Mouse (Mus musculus): ENCODE data around the gene Snd1.

Gene Snd1

DNA sequence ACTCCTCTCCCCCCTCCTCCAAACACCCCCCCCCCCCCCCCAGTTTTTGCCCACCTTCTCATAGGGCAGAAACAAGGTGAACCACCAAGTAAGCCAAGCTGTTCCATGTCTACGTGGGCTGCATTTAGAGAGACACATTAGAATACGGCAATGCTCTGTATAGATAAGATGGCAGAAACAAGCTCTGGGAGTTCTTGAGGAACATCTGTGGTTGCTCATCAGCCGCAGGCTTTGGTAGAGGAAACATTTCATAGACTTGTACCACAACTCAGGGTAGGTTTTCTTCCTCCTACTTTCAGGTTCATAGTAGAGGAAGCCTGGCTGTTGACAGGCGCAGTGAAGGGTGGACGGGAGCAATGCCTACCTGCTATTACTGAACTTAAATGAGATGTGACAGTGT is 124.2 kb downstream of the Snd1 start:
- no peak for DNase-seq

DNA sequence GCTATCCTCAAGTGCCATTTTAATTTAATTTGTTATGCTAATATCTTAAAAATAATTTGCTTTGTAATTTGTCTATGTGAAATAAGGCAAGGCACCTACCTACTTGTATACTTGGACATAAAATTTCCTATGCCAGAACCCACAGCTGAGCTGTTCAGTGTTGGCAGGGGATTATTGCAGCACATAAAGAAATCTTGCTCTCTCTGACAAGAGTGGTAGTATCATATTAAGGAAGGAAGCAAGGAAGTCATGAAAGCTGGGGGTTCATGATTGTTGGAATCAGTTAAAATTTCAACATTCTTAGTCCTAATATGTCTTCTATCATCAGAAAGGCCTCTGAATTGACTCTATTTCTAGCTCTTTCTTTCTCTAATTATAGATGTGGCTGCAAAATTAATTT is 125.5 kb downstream of the Snd1 start:
- no peak for DNase-seq

DNA sequence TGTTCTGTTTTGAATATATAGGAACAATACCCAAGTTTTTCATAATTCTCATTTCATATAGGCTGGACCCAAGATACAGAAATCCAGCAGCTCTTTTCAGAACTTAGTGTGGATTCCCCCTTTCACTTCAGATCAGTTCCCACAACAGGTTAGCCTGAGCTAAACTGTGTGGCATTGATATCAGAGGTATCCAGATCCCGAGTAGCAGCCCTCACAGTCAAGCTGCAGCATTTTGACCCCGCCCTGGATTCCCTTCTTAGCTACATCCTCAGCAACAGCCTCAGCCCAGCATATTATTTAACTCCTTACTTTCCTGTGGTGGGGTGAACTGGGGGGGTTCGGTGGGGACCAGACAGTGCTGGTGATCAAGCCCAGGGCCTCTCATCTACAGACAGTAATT is 128.5 kb downstream of the Snd1 start:
- DNase-seq: no peak

DNA sequence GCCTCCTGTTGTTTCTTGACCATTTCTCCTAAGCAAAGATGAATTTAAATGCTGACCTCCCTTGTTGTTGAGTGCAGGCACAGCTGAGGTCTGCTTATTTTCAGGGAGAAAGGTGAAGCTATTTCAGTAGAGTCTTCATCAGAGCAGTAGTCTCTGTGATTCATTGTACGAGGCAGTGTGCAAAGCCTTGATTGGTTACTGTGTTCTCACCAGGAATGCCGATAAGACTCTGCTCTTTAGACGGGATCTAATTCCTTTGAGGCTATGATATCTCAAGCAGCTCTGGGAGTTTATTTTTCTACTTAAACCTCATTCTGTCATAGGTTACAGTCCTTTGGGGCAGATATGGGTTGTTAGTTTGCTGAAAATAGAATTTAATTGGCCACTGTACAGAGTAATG is 128.9 kb downstream of the Snd1 start:
- no peak for DNase-seq

DNA sequence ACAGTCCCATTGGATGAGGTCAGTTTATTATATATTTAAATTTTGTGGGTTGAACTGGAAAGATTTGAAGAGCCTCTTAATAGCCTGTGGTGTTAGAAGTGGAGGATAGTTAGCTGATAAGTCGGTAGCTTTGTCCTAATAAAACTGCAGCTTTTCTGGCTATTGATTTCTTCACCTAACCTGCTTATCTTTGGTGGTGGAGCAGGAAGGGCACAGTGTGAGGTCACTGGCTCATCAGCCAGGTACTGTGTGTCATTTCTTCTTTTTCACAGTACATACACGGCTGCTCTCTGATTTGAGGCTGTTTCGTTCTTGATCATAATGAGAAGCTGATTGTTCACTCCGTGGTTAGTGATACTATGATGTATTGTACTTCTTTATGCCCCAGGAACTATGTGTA is 134.4 kb downstream of the Snd1 start:
- DNase-seq: no peak

DNA sequence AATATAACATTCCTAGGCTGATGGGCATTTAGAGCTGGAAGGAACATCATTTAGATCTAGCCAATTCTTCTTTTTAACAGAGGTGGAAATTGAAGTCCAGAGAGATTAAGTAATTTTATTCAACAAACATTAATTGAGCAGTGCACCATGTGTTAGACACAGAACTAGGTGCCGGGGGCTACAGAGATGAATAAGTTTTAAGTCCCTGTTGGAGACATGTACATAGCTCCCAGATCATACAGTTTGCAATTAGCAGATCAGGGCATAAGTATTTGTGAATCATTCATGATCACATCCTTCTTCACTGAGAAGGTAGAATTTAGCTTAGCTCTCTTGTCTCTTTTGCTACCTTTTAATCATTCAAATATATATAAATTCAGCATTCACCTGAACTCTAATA is 135.2 kb downstream of the Snd1 start:
- no peak for DNase-seq

DNA sequence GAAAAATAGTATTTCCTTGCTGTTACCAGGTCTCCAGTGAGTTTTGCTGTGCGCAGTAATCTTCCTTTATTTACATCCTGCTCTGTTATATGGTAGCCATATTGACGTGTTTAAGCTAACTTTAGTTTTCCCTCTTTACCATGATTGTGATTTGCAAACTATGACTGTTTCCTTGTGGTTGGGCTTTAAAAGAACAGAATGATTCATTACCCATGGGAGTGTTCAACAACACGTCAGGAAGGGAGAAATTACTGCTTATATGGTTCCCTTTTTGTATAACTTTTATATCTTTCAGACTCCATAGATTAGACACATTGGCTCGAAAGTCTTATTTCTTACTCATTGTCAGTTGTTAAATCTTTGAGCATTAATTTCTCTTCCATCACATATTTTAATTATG is 138.5 kb downstream of the Snd1 start:
- DNase-seq: no peak

DNA sequence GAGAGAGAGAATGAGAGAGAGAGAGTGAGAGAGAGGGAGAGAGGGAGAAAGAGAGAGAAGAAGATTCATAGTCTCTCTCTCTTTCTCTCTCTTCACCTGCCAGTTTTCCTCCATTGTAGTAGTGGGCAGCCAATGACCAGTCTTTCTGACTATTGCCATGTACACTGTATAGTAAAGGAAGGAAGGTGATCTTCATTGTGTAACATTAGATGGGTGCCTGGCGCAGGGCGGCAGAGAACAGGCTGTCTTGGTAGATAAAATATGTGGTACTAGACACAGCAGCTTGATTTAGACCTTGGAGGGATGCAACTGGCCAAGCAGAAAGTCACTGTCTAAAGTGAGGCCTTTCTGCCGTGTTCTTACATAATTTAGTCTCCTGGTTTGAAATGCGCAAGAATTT is 139.9 kb downstream of the Snd1 start:
- no peak for DNase-seq

DNA sequence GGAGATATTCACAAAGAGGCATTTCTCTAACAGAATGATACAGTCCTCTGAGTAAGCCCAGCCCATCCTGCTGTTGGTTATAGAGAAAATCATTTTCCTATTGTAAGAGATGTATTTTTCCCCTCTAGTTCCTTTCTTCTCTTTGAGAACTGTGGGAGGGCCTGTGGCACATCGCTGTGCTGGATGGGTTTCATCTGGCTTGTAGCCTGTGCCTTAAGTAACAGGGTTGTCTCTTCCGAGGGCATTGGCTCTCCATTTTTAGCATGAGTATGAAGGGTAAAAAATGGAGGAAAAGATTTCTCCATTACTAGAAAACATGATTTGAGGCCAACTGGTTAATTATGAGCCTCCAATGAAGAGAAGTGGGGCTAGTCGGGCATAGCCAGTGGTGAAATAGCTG is 140.5 kb downstream of the Snd1 start:
- no peak for DNase-seq

DNA sequence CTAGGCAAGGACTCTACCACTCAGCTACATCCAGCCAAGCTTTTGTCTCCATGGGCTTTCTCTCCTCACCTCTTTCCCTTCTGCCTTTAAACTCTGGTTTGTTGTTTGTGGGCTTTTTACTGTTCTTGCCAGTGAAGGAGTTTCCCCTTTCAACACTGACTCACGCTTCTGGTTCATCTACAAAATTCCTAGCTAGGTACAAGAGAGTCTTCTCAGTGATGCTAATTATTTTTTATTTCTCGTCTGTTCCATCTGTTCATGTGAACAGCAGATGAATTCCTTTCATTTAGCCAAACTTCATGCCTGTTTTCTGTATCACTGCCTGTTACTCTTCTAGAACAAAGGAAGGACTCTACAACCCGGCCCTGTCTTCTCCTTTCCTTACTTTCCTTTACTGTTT is 141.0 kb downstream of the Snd1 start:
- DNase-seq: no peak

DNA sequence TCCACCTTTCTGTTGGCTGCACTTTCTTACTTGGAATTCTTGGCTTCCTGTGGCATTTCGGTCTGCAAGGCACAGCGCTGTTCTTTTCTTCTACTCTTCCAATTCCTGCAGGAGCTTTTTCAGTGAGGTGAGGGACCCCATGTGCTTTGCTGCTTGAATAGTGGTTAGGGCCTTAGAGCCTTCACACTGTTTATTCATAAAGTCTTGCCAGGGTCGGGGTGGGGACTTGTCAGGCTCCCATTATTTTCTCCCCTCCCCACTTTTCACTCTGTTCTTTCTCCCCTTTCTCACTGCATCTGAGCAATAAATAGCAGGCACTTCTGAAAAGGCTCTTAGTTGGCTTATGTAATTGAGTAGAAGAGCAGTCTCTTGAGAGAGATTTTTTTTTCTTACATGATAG is 143.4 kb downstream of the Snd1 start:
- no peak for DNase-seq

DNA sequence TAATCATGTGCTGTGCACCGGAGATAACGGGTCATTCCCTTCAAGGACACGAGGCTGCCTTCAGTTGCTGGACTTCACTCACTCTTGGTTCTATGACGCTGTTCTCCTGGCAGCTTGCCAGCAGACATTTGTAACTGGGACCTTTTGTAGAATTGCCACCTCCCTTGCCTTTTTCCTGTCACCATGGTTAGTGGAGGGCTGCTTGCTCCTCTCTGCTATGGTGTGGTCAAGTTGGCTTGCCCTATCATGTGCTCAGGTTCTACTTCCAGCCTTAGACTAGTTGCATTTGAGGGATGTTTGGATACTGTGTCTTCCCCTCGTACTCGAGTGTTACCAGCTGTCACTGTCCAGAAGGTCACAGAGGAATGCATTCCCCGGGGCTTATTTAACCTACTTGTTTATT is 143.8 kb downstream of the Snd1 start:
- DNase-seq: peak; percentile 77

DNA sequence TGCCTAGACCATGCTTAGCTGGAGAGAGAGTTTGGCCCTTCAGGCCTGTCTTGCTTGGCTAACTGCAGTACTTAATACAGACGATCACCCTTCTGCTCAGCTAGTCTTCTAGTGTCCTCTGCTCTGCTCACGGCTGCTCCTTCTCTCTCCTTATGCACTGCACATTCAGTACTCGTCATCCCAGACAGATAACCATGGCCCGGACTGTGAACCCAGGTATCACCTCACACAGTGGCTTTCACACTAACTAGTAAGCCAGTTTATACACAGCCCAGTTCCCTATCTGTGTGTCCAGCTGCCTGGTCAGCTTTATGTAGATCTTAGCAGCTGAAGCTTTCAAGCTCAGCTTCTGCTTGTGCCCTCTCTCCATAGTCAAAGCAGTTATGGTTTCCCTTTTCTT is 146.5 kb downstream of the Snd1 start:
- no peak for DNase-seq

DNA sequence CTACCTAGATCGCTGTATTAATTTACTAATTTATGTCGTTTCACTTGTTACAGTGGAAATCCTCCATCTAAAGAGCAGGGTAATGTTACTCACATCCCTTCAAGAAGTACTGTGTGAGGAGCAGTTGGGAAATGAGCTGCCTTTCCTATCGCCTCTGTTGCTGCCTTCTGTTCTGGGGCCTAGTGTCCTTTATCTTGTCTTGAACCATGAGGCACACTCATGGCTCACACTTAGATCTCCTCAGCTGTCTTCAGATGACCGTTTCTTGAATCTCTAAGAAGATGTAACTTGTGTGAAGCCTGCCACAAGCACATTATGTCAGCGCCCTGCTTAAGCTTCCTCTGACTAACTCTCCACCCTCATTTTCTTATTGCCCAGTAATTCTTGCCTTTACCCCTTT is 147.0 kb downstream of the Snd1 start:
- DNase-seq: no peak

DNA sequence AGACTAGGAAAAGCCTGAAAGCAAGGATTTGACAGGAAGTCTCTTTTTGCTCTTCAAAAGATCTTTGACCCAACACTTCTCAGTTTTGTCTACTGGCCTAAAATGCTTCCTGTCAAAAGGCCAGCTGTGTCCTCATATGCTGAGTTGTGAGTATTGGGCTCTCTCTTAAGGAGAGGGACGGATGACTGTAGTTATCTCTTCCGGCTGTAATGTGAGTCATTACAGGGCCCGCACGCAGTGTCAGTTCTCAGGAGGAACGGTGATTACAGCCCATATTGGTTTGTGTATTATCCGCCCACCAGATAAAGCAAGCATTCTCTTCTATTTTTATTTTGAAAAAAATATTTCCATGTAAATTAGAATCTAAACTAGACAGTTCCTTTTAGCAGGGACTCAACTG is 147.6 kb downstream of the Snd1 start:
- peak; percentile 50 for DNase-seq

DNA sequence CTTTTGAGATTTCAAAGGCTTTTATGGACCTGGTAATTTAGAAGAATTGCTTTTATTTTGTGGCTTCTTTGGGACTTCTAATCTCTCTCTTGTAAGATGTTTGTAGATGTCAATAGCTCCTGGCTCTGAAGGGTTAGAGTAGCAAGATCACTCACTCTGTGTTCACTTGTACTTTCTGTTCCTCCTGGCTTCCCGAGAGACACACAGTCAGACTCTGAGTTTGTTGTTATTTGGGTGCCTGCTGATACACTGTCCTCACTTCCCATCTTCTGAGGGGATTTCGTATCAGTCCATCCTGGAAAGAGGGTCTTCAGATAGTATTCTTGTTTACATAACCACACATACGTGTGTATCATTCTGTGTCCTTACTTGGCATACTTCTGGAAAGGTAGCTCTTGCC is 148.0 kb downstream of the Snd1 start:
- DNase-seq: no peak

DNA sequence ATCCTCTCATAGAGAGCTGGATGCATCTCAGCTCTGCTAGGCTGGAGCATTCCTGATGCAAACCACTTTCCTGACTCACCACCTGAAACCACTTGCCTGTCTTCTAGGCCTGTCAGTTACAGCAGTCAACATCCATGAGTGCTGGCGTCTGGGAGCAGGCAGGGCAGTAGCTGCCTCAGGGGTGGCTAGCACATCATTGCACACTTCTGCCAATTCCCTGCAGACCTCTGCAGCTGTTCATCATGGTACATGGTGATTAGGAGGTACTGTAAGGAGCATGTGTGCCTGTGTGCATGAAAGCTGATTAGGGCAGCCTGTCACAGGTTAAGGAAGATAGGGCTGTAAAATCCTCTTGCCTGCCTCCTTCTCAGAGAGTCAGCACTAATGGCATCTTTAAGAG is 153.5 kb downstream of the Snd1 start:
- DNase-seq: no peak

DNA sequence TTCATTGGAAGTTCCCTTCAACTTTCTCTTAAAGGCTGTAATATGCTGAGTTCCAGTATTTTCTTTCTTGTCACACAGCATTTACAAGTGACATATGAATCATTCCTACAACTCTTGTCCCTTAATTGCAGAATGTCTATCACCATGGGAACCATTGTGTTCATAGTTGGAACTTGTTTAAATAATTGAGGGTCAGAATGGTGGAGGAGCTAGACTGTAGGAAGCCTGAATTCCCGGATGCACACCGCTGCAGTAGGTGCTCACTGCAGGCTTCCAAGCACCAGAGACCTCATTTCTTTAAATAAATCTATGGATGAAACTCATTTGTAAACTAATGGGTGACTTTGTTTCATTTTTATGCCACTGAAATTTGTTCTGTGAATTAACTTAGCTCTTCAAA is 154.9 kb downstream of the Snd1 start:
- DNase-seq: no peak

DNA sequence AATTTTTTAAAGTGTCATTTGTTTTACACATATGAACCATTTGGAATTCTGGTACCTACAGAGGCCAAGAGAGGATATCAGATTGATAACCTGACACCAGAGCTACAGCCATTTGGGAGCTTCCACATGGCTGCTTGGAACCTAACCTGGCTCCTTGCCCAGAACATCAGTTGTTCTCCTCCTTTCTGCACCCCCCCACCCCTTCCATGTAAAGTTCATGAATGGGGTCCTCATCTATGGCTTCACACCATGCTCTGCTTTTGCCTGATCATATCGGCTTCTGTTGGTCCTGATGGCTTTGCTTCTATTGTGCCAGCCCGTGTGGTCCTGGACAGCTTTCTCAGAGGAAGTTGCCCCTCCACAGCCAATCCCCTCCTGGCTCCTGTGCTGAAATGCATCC is 156.0 kb downstream of the Snd1 start:
- no peak for DNase-seq

DNA sequence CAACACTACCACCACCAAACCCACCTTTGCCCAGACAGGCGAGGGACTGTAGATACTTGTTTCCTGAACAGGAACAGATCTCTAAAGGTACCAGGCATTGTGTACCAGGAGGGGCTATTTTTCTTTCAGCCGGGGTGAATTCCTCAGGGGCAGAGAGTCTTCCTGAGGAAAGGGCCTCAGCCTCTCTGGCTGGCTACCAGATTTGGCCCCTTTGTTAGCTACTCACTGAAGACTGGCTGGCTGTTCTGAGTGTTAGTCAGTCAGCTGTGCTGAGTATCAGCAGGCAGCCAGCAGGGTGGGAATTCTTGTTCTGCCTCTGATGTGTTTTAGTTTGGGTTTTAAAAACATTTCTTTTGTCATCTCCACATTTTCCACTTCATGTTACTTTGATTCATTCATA is 158.2 kb downstream of the Snd1 start:
- peak; percentile 12 for DNase-seq

DNA sequence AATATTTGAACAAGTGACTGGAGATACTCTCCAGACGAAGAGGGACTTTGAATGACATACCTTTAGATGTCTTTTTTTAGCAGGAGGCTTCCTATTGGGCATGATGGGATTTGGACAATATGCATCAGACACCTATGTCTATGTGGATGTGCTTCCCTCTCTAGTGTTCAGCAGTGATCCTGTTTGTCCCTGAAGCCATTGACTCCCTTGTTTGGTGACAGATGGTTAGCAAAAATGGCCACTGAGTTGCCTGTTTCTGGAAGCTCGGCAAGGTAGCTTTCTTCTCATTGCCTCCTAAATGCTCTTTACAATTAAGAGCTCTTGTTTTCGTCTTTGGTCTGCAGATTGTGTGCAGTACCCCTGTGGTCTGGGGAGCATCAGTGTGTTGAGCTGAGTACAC is 158.7 kb downstream of the Snd1 start:
- no peak for DNase-seq

DNA sequence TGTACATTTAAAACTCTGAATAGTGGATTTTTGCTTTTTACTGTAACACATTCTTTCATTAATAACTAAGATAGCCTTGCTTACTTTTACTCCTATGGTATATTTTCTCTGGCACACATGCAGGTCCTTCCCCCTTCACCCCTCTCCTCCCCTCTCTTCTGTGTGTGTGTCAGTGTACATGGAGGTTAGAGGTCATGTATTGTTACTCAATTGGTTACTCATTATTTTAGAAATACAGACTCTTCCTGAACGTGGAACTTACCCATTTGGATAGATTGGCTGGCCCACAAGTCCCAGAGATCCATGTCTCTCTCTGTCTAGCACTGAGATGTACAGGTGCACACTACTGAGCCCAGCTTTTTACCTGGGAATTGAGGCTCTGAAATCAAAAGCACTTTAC is 160.2 kb downstream of the Snd1 start:
- no peak for DNase-seq

DNA sequence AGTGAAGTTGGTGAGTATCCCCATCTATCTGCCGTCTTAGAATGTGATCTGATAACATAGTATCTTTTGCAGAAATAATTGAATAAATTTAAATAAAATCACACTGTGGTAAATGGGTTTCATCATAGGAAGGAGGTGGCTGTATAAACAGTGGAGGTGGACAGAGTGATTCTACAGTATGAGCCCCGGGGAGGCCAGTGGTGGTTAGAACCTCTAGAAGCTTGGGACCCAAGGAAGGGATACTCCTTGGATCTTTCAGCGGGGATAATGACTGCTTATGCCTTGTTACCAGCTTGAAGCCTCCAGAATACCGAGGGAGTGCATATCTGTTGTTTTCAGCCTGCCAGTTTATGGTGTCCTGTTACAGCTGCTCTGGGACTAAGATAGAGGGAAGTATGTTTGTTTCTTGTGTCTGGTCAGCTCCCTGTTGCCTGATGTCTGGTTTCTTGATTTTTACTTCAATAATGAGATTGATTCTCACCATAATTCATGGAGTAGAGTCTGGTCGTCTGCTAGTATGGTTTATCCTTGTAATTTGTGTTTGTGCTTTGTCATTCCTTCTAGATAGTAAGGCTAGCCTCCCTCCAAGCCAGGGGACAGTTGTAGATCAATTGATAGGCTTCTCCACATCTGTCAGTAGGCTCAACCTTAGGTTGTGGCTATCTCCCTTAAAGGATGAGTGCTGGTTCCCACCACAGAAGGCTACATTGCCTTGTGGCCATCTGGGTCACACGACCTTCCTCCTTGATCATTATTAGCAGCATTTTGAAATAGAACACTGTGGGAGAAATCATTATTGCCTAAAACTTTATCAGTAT is 160.8 kb downstream of the Snd1 start:
- no peak for DNase-seq

DNA sequence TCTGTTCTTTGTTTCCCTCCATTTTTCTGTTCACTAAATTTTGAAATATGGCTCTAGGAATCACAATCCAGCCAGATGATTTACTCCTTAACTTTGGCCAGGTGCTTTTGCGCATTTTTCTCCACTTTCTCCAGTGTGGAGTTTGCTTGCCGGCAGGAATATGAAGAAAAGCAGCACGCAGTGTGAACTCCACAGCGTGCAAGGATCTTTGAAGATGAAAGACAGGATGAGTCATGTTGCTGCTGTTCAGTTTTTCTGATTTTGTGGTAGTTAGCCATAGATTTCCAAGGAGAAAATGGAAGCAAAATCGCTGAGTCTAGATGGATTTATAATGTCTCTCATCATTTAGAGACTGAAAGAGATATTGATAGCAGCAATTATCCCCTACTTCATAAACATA is 165.1 kb downstream of the Snd1 start:
- DNase-seq: no peak

DNA sequence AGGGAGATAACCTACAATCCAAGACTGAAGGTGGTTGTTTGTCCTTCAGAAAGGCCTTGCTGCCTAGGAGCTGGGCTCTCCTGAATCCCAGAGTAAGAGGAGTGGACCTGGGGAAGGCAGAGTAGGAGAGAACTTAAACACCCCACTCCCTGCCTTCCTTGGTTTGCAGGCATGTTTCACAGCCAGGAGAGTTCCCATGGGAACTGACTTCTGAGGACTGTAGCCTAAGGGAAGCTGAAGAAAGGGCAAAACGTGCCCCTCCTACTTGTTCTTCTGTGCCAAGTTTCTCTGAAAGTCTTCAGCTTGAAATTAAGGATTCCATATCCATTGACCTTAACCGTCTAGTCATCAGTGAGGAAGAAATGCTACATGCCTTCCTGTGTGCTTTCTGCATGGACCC is 168.0 kb downstream of the Snd1 start:
- no peak for DNase-seq

DNA sequence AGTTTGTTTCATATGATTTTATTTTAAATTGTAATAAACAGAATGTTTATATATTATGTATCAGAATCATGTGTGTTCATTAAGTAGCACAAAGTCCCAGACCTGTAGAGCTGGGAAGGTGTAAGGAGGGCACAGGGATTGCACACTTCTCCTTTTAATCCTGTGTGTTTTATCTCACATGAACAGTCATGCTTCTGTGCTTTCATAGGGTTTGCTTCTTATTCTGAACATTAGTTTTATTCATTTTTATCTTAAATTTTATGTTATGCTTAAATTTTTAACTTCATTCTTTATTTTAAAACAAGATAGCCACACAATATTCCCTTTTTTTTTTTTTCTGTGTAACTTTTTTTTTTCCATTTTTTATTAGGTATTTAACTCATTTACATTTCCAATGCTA is 170.3 kb downstream of the Snd1 start:
- no peak for DNase-seq
